Mouse (Mus musculus) limb, embryonic 12.5 days (tissue): ENCODE data around the gene Atxn1. TPM values are rescaled to one million over a fixed set of nuclear protein-coding genes. Genes with fewer than 3 reads are reported as not detected.

Experiments used
- ATAC-seq: fragments of 200-750 bp; cut with Nextera tagmentation; 2 replicates; pipeline ENCODE4 v1.8.0; 2017; ENCODE audit warnings: low read depth, moderate TSS enrichment; ENCODE audit not compliant: insufficient number of reproducible peaks, insufficient read depth, low FRiP score, low TSS enrichment
- H3K27ac ChIP-seq: fragments of 300-500 bp; sonication (generic); 2 replicates; pipeline ENCODE4 v1.5.1; 2016; ENCODE audit warnings: mild to moderate bottlenecking, moderate library complexity
- H3K27me3 ChIP-seq: fragments of 300-500 bp; sonication (generic); 2 replicates; pipeline ENCODE4 v1.6.1; 2016; ENCODE audit warnings: mild to moderate bottlenecking, moderate library complexity
- H3K36me3 ChIP-seq: fragments of 300-500 bp; sonication (generic); 2 replicates; pipeline ENCODE4 v1.6.1; 2016; ENCODE audit warnings: mild to moderate bottlenecking, moderate library complexity
- H3K4me1 ChIP-seq: fragments of 300-500 bp; sonication (generic); replicated peaks from 2 replicates; pipeline ENCODE4 v1.6.1; 2016
- H3K4me2 ChIP-seq: fragments of 300-500 bp; sonication (generic); 2 replicates; pipeline ENCODE4 v1.6.1; 2016; ENCODE audit warnings: mild to moderate bottlenecking, moderate library complexity
- H3K4me3 ChIP-seq: fragments of 300-500 bp; sonication (generic); replicated peaks from 2 replicates; pipeline ENCODE4 v1.5.1; 2016; ENCODE audit warnings: mild to moderate bottlenecking
- H3K9ac ChIP-seq: fragments of 300-500 bp; sonication (generic); replicated peaks from 2 replicates; pipeline ENCODE4 v1.6.1; 2016; ENCODE audit warnings: mild to moderate bottlenecking, moderate library complexity
- H3K9me3 ChIP-seq: fragments of 300-500 bp; sonication (generic); 2 replicates; pipeline ENCODE4 v1.6.1; 2016; ENCODE audit warnings: mild to moderate bottlenecking, moderate library complexity
- whole genome bisulfite sequencing: fragments of 180-500 bp; shearing (Covaris S2); methylation state at CpG from one replicate; pipeline ENCODE4 v1.1.7; 2016; 5-methylcytosine and 5-hydroxymethylcytosine counted together
- polyA plus RNA-seq: library from polyadenylated mRNA; unstranded; fragments of >200 nt; fragmentation: Nextera tagmentation; extraction: Ambion mirVana; gene quantifications from 2 replicates; pipeline ENCODE4 v1.2.1, GENCODE M21; 2016

The Atxn1 gene
- polyA plus RNA-seq, 1 experiment from 2014 or later, result 2.5 TPM

DNA sequence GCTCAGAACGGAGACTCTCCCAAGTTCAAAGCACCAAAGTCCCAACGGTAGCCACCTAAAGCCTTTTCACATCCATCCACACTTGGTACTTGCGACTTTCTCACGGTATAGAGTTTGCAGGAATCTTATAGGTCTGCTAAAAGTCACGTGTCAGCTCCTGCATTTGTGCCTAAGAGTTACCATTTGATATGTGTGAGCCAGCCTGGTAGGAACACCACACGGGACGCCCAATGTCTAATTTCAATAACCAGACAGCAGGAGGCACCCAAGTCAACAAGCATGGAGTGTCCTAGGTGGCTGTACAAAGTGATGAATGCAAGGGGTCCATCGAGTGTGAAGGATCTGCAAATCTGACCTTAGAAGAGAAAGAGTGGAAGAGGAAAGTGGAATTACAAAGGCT, 254.8 kb downstream of the Atxn1 start:
- no peak for ATAC-seq
- Histone ChIP-seq H3K27me3 (no peaks in the 10 kb centered on the region), H3K9ac (no peak overlapping the region), H3K4me2 (no peak overlapping the region), H3K36me3 (no peaks in the 10 kb centered on the region), H3K4me3 (no peak overlapping the region), H3K9me3 (no peaks in the 10 kb centered on the region), H3K4me1 (no peaks in the 10 kb centered on the region), H3K27ac (no peak overlapping the region)
- WGBS, result 88% methylated on average over 8 of the region's 8 CpGs

DNA sequence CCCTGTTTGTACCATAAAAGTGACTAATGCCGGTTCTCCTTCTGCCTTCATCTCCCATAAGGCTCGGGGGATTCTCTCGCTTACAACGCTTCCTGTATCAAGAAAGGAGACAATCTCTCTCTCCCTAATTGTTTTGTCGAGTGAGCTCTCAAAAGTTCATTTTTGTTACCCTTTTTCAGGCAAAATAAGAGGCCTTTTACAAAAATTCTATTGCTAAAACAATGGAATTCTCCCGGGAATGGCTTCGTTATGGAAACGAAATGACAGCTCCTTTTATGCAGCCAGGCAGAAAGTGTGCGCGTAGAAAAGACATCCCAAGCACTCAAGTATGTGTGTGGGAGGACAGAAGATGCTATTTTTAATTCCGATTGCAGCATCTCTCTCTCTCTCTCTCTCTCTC, 255.4 kb downstream of the Atxn1 start:
- Histone ChIP-seq H3K27ac (no peak overlapping the region), H3K4me1 (no peaks in the 10 kb centered on the region), H3K9me3 (no peaks in the 10 kb centered on the region), H3K4me3 (no peak overlapping the region), H3K27me3 (no peaks in the 10 kb centered on the region), H3K9ac (no peak overlapping the region), H3K36me3 (no peaks in the 10 kb centered on the region), H3K4me2 (no peak overlapping the region)
- ATAC-seq, result no peak
- 87% methylated on average over 11 of the region's 11 CpGs for WGBS

DNA sequence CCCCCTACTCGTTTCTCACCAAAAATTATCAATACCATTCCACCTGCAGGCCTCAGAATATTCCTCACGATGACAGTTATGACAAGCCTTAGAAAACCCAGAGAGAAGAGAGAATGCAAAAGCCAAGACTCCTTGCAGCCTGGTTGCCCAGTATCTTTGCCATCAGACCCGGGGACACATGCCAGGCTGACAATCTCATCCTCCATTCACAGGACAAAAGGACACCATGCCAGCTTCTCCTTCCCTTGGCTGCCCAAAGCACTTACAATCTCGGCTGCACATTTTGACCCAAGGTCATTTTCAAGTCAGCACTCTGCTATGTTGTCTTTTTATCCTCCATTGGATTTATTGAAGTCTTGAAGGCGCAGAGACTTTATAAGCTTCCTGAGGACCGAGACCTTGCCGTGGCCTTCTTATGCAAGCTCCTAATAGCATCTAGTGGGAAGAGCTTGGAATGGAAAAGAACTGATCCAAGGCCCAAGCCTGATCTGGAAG, 263.5 kb downstream of the Atxn1 start:
- no peaks in the 10 kb centered on the region for H3K27me3 ChIP-seq
- H3K27ac ChIP-seq, result no peak overlapping the region
- H3K4me2 ChIP-seq, result no peak overlapping the region
- no peaks in the 10 kb centered on the region; the same call in 1 of the 2 replicates for H3K9me3 ChIP-seq
- H3K4me3 ChIP-seq, result no peak overlapping the region
- WGBS, result 75% methylated on average over 7 of the region's 7 CpGs
- ATAC-seq, result no peak
- H3K36me3 ChIP-seq, result peaks cover 4% of the 10 kb centered on the region; the same call in 1 of the 2 replicates
- H3K4me1 ChIP-seq, result peaks cover 4% of the 10 kb centered on the region; the same call in 1 of the 2 replicates
- no peak overlapping the region for H3K9ac ChIP-seq

DNA sequence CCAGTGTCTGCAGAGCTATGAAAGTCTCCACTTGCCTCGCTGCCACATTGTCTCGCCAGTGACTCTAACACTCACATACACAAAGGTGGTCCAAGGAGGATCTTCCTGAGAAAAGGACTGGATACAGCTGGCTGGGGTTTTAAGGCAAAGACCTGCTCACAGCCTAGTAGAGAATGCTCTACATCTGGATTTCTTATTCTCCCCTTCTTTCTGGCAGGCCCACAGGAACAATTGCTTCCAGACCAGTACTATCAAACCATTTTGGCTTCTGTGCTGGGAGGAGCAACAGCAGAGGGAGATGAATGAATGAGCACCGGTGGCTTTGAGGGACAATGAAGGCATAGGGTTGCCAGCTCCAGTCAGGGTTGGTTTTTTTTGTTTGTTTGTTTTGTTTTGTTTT, 265.8 kb downstream of the Atxn1 start:
- WGBS, result 73% methylated on average over 3 of the region's 3 CpGs
- no peak overlapping the region for H3K27ac ChIP-seq
- H3K4me2 ChIP-seq, result no peak overlapping the region
- H3K36me3 ChIP-seq, result peaks cover 4% of the 10 kb centered on the region; the same call in 1 of the 2 replicates
- H3K4me1 ChIP-seq, result peaks cover 4% of the 10 kb centered on the region; the same call in 1 of the 2 replicates
- H3K9me3 ChIP-seq, result peaks cover 3% of the 10 kb centered on the region
- no peak overlapping the region for H3K4me3 ChIP-seq
- no peaks in the 10 kb centered on the region for H3K27me3 ChIP-seq
- H3K9ac ChIP-seq, result no peak overlapping the region
- ATAC-seq, result no peak

DNA sequence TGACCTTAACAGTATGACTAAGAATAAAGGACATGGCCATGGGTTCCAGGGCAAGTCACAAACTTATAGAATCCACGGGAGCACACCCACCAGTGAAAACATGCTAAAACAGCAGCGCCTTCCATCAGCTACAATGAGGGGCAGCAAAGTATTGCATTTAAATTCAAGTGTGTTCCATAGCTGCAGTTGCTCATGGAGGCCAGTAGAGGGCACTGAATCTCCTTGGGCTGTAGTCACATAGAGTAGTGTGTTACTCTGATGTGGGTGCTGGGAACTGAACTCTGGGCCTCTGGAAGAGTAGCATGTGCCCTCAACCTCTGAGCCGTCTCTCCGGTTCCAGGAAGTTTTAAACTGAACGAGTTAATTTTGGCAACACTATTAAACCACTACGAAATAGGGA, 268.8 kb downstream of the Atxn1 start:
- Histone ChIP-seq H3K9ac (no peak overlapping the region), H3K4me2 (no peak overlapping the region), H3K27me3 (no peaks in the 10 kb centered on the region), H3K4me1 (peaks cover 4% of the 10 kb centered on the region; the same call in 1 of the 2 replicates), H3K9me3 (peaks cover 3% of the 10 kb centered on the region), H3K27ac (no peak overlapping the region), H3K4me3 (no peak overlapping the region), H3K36me3 (peaks cover 4% of the 10 kb centered on the region; the same call in 1 of the 2 replicates)
- ATAC-seq, result no peak
- 92% methylated on average over 6 of the region's 6 CpGs for WGBS

DNA sequence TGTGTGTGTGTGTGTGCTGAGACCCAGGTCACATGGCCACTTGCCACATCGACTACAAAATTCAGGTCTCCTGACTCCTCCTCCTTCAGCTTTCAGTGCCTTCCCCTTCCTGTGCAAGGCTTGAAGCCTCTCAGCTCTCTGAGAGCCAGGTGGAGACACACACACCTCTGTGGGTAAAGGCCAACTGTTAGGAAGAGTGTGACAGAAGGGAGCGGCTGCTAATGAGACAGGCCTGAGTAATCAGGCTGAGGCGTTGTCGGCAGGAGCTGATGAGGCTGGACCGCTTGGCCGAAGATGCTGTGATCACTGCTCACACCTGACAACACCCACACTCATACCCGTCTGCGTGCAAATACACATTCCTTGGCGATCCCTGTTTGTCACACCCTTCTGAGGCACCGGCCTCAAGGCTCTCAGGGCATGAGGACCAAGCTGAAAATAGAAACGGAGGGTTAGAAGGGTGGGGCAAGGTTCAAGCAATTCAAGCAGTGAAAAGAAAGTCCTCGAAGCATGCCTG, 269.8 kb downstream of the Atxn1 start:
- no peak for ATAC-seq
- Histone ChIP-seq H3K4me2 (no peak overlapping the region), H3K9me3 (peaks cover 3% of the 10 kb centered on the region), H3K4me1 (peaks cover 4% of the 10 kb centered on the region; the same call in 1 of the 2 replicates), H3K36me3 (peaks cover 4% of the 10 kb centered on the region; the same call in 1 of the 2 replicates), H3K27me3 (no peaks in the 10 kb centered on the region), H3K4me3 (no peak overlapping the region), H3K27ac (no peak overlapping the region), H3K9ac (no peak overlapping the region)
- 86% methylated on average over 12 of the region's 12 CpGs for WGBS

DNA sequence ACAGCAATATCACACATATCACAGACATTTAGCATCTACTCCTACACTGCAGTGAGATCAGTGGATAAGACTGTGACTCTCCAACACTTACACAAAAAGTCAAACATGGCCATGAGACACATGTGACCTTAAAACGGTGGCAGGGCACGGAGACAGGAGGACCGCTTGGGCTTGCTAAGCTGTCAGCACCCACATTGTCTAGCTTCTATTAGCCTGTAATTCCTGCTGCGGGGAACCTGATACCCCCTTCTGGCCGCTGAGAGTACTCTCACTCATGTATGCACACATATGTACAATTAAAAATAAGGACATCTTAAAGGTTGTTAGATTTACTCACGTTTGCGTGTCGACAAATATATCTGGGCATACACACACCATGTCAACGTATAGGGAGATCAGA, 270.9 kb downstream of the Atxn1 start:
- no peak overlapping the region for H3K4me3 ChIP-seq
- ATAC-seq, result no peak
- H3K36me3 ChIP-seq, result peaks cover 4% of the 10 kb centered on the region; the same call in 1 of the 2 replicates
- H3K4me1 ChIP-seq, result no peaks in the 10 kb centered on the region
- no peaks in the 10 kb centered on the region for H3K27me3 ChIP-seq
- WGBS, result 90% methylated on average over 9 of the region's 9 CpGs
- H3K27ac ChIP-seq, result no peak overlapping the region
- H3K4me2 ChIP-seq, result no peak overlapping the region
- peaks cover 3% of the 10 kb centered on the region for H3K9me3 ChIP-seq
- H3K9ac ChIP-seq, result no peak overlapping the region

DNA sequence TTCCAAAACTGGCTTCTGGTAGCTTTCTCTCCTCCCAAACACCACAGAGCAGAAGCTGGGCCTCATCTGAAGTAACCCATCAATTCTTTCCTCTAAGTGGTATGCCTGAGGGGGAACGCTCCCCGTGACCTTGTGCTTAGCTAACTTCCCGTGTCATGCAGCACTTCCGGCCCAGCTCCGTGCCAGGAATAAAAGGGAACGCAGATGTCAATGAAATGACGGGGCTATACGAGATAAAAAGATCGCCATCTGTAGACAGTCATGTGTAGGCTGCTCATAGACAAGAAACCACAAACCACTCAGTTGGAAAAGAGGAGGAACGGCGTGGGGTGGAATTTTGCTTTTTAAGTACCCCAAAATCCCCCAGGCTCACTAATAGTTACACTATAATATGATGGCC, 271.3 kb downstream of the Atxn1 start:
- Histone ChIP-seq H3K4me2 (no peak overlapping the region), H3K9me3 (peaks cover 3% of the 10 kb centered on the region), H3K4me1 (no peaks in the 10 kb centered on the region), H3K9ac (no peak overlapping the region), H3K36me3 (peaks cover 4% of the 10 kb centered on the region; the same call in 1 of the 2 replicates), H3K4me3 (no peak overlapping the region), H3K27me3 (no peaks in the 10 kb centered on the region), H3K27ac (no peak overlapping the region)
- WGBS, result 80% methylated on average over 11 of the region's 11 CpGs
- ATAC-seq, result no peak

DNA sequence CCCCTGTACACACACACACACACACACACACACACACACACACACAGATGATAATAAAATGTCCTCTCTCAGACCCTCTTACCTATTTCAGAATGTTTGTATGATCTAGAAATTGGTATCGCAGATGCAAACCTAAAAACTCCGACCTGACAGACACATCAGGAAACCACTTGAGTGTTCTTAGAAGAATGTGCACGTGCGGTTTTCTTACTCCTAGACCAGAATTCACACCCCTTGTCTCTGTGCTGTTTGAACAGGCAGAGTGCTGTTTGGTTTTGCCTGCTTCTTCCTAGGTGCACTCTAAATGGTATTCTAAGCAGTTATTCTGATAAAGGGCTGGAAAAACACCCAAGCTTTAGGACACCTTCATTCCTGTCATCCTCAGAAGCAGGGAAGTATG, 271.7 kb downstream of the Atxn1 start:
- no peak overlapping the region for H3K4me2 ChIP-seq
- WGBS, result 88% methylated on average over 4 of the region's 4 CpGs
- H3K4me3 ChIP-seq, result no peak overlapping the region
- H3K4me1 ChIP-seq, result no peaks in the 10 kb centered on the region
- peaks cover 3% of the 10 kb centered on the region for H3K9me3 ChIP-seq
- H3K27ac ChIP-seq, result no peak overlapping the region
- no peak overlapping the region for H3K9ac ChIP-seq
- peaks cover 4% of the 10 kb centered on the region; the same call in 1 of the 2 replicates for H3K36me3 ChIP-seq
- H3K27me3 ChIP-seq, result no peaks in the 10 kb centered on the region
- ATAC-seq, result no peak

DNA sequence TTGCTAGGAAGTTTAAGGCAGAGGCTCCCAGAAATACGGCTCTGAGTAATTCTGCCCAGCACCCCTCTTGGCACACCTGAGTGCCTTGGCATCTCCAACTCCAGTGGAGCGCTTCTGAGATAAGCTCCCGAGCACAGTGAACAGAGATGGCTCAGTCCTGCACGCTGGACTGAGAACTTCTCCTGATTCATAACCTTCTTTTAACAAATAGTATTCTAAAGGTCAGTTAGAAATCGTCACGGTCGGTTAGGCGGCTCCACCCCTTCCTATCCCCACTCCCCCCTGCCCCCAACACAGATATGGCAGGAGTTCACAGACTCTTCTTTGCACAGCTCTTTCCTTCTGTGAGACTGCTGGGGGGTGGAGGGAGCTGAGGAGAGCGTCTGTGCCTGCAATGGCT, 272.4 kb downstream of the Atxn1 start:
- Histone ChIP-seq H3K27me3 (no peaks in the 10 kb centered on the region), H3K36me3 (peaks cover 2% of the 10 kb centered on the region; the same call in 1 of the 2 replicates), H3K27ac (no peak overlapping the region), H3K4me3 (no peak overlapping the region), H3K4me2 (no peak overlapping the region), H3K9me3 (peaks cover 3% of the 10 kb centered on the region), H3K4me1 (no peaks in the 10 kb centered on the region), H3K9ac (no peak overlapping the region)
- no peak for ATAC-seq
- WGBS, result 78% methylated on average over 9 of the region's 9 CpGs

DNA sequence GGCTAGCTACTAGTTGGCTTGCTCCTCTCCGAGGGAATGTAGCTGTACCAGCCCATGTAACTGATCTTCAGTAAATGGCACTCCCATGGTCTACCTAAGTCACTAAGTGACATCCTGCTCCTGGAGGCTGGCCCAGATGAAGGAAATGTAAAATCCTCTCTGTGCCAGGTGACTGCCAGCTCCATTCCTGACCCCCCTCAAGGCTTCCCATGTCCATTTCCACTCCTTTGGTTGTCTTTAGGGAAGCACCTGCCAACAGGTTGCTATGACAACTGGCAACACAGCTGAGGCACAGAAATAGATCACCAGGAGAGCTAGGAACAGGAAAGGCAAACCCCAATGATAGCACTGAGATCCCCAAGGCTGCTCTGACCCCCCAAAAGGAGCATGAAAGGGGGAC, 274.4 kb downstream of the Atxn1 start:
- Histone ChIP-seq H3K27ac (no peak overlapping the region), H3K4me1 (0 out of 2 replicates have a peak, but pooled peaks cover 4% of the 10 kb centered on the region), H3K9me3 (no peaks in the 10 kb centered on the region), H3K9ac (no peak overlapping the region), H3K4me3 (no peak overlapping the region), H3K36me3 (no peaks in the 10 kb centered on the region), H3K4me2 (no peak overlapping the region), H3K27me3 (no peaks in the 10 kb centered on the region)
- no peak for ATAC-seq
- WGBS, result 81% methylated on average over 1 of the region's 1 CpGs

DNA sequence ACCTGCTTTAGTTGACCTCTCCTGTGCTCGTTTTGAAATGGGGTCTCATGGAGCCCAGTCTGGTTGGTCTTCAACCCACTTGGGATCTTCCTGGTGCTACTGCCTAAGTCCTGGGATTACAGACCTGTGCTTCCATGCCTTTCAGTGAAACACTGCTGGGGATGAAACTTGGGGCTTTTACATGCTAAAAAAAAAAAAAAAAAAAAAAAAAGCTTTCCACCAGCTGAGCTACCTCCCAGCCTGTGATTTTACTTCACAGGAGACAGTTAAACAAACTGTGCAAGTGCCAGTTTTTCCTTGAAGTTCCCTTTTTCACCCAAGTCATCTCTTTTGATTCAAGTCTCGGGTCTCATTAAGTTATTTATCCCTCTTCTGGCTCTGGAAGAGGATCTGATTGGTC, 275.9 kb downstream of the Atxn1 start:
- no peak for ATAC-seq
- Histone ChIP-seq H3K27ac (no peak overlapping the region), H3K9me3 (no peaks in the 10 kb centered on the region)

More for the DNA sequence above, 275.9 kb downstream of the Atxn1 start:
- 68% methylated on average over 2 of the region's 2 CpGs for WGBS
- no peak overlapping the region for H3K4me2 ChIP-seq
- H3K9ac ChIP-seq, result no peak overlapping the region
- no peak overlapping the region for H3K4me3 ChIP-seq
- H3K36me3 ChIP-seq, result no peaks in the 10 kb centered on the region
- H3K27me3 ChIP-seq, result no peaks in the 10 kb centered on the region
- H3K4me1 ChIP-seq, result 0 out of 2 replicates have a peak, but pooled peaks cover 4% of the 10 kb centered on the region
